Mouse (Mus musculus) hindbrain, embryonic 16.5 days (tissue): ENCODE results near the gene Plxnc1. TPM values are rescaled to one million over a fixed set of nuclear protein-coding genes. Genes with fewer than 3 reads are reported as not detected.
A peak's percentile ranks its signal among the peaks of the same experiment; 100 is the strongest.

ENCODE experiments used
- ATAC-seq: fragments of 200-750 bp; cut with Nextera tagmentation; 2 replicates; pipeline ENCODE4 v1.8.0; 2017; ENCODE audit warnings: moderate TSS enrichment, moderate library complexity
- H3K27ac ChIP-seq: fragments of 300-500 bp; sonication (generic); 2 replicates; pipeline ENCODE4 v1.5.1; 2014; ENCODE audit warnings: low read depth, mild to moderate bottlenecking, control low read depth, low read length, moderate library complexity
- H3K27me3 ChIP-seq: fragments of 300-500 bp; sonication (generic); replicated peaks from 2 replicates; pipeline ENCODE4 v1.6.1; 2014; ENCODE audit warnings: low read length; ENCODE audit not compliant: control insufficient read depth, insufficient read depth
- H3K36me3 ChIP-seq: fragments of 300-500 bp; sonication (generic); 2 replicates; pipeline ENCODE4 v1.6.1; 2014; ENCODE audit warnings: mild to moderate bottlenecking, low read length, moderate library complexity, mixed read lengths; ENCODE audit not compliant: control insufficient read depth, insufficient read depth
- H3K4me1 ChIP-seq: fragments of 300-500 bp; sonication (generic); 2 replicates; pipeline ENCODE4 v1.6.1; 2014; ENCODE audit warnings: low read depth, low read length; ENCODE audit not compliant: control insufficient read depth, insufficient read depth
- H3K4me2 ChIP-seq: fragments of 300-500 bp; sonication (generic); 2 replicates; pipeline ENCODE4 v1.6.1; 2014; ENCODE audit warnings: mild to moderate bottlenecking, low read length, control low read depth, moderate library complexity
- H3K4me3 ChIP-seq: fragments of 300-500 bp; sonication (generic); 2 replicates; pipeline ENCODE4 v1.5.1; 2014; ENCODE audit warnings: mild to moderate bottlenecking, low read length, control low read depth, moderate library complexity
- H3K9ac ChIP-seq: fragments of 300-500 bp; sonication (generic); 2 replicates; pipeline ENCODE4 v1.6.1; 2014; ENCODE audit warnings: low read depth, mild to moderate bottlenecking, control low read depth, low read length, moderate library complexity
- H3K9me3 ChIP-seq: fragments of 300-500 bp; sonication (generic); 2 replicates; pipeline ENCODE4 v1.6.1; 2014; ENCODE audit warnings: mild to moderate bottlenecking, low read length, moderate library complexity; ENCODE audit not compliant: control insufficient read depth
- WGBS: fragments of 180-500 bp; shearing (Covaris S2); extraction: QIAGEN DNeasy Blood & Tissue Kit; methylation state at CpG from one replicate; pipeline ENCODE4 v1.1.7; 2014; 5-methylcytosine and 5-hydroxymethylcytosine counted together
- polyA plus RNA-seq: library from polyadenylated mRNA; unstranded; fragments of >200 nt; fragmentation: Nextera tagmentation; extraction: Ambion mirVana; gene quantifications from 2 replicates; pipeline ENCODE4 v1.2.1, GENCODE M21; 2015

Gene Plxnc1
- polyA plus RNA-seq, 1 experiment from 2014 or later = 8.4 TPM

GRCm38 (mm10) chr10:94918618-94919017 is 26.0 kb downstream of the Plxnc1 start:
- H3K27ac ChIP-seq = no peak overlapping the region
- no peak for ATAC-seq

GRCm38 (mm10) chr10:94917990-94918389 is 26.6 kb downstream of the Plxnc1 start:
- H3K4me1 ChIP-seq = peaks cover 2% of the 10 kb centered on the region; the same call in 1 of the 2 replicates
- no peaks in the 10 kb centered on the region for H3K9me3 ChIP-seq
- no peak for ATAC-seq
- H3K4me3 ChIP-seq = no peak overlapping the region
- H3K27me3 ChIP-seq = no peaks in the 10 kb centered on the region
- H3K36me3 ChIP-seq = no peaks in the 10 kb centered on the region
- no peak overlapping the region for H3K9ac ChIP-seq
- H3K4me2 ChIP-seq = no peak overlapping the region
- H3K27ac ChIP-seq = peak overlapping the region; percentile 4; the same call in 1 of the 2 replicates
- WGBS = 36% methylated on average over 2 of the region's 2 CpGs

More at GRCm38 (mm10) chr10:94918618-94919017, 26.0 kb downstream of the Plxnc1 start:
- Histone ChIP-seq H3K4me1 (peaks cover 2% of the 10 kb centered on the region; the same call in 1 of the 2 replicates), H3K9ac (no peak overlapping the region), H3K4me3 (no peak overlapping the region), H3K4me2 (no peak overlapping the region), H3K9me3 (no peaks in the 10 kb centered on the region), H3K27me3 (no peaks in the 10 kb centered on the region), H3K36me3 (no peaks in the 10 kb centered on the region)
- 83% methylated on average over 7 of the region's 7 CpGs for WGBS

- no peak overlapping the region for H3K9ac ChIP-seq
- 83% methylated on average over 4 of the region's 4 CpGs for WGBS
- no peak overlapping the region for H3K4me2 ChIP-seq
- no peak overlapping the region for H3K27ac ChIP-seq
- no peaks in the 10 kb centered on the region for H3K27me3 ChIP-seq
- no peak overlapping the region for H3K4me3 ChIP-seq
- no peaks in the 10 kb centered on the region for H3K36me3 ChIP-seq
- no peaks in the 10 kb centered on the region; the same call in 1 of the 2 replicates for H3K4me1 ChIP-seq
- no peaks in the 10 kb centered on the region for H3K9me3 ChIP-seq
- no peak for ATAC-seq
These were observed 27.3 kb downstream of the Plxnc1 start for GRCm38 (mm10) chr10:94917354-94917753.

- no peak for ATAC-seq
- Histone ChIP-seq H3K27me3 (no peaks in the 10 kb centered on the region), H3K36me3 (no peaks in the 10 kb centered on the region), H3K4me1 (no peaks in the 10 kb centered on the region; the same call in 1 of the 2 replicates), H3K4me2 (no peak overlapping the region), H3K9me3 (no peaks in the 10 kb centered on the region), H3K9ac (no peak overlapping the region), H3K27ac (no peak overlapping the region), H3K4me3 (no peak overlapping the region)
- whole genome bisulfite sequencing = 81% methylated on average over 7 of the region's 7 CpGs
These were observed 28.0 kb downstream of the Plxnc1 start for GRCm38 (mm10) chr10:94916610-94917009.

GRCm38 (mm10) chr10:94915746-94916145 is 28.9 kb downstream of the Plxnc1 start:
- ATAC-seq = no peak
- Histone ChIP-seq H3K4me2 (no peak overlapping the region), H3K27ac (no peak overlapping the region), H3K4me1 (no peaks in the 10 kb centered on the region; the same call in 1 of the 2 replicates), H3K9me3 (no peaks in the 10 kb centered on the region), H3K4me3 (no peak overlapping the region), H3K9ac (no peak overlapping the region), H3K36me3 (no peaks in the 10 kb centered on the region), H3K27me3 (no peaks in the 10 kb centered on the region)
- 93% methylated on average over 6 of the region's 6 CpGs for WGBS

- no peak for ATAC-seq
- H3K9ac ChIP-seq = no peak overlapping the region
- no peaks in the 10 kb centered on the region for H3K27me3 ChIP-seq
- H3K4me1 ChIP-seq = no peaks in the 10 kb centered on the region; the same call in 1 of the 2 replicates
- H3K9me3 ChIP-seq = no peaks in the 10 kb centered on the region
- no peak overlapping the region for H3K27ac ChIP-seq
- 81% methylated on average over 11 of the region's 11 CpGs for WGBS
- H3K4me2 ChIP-seq = no peak overlapping the region
- no peak overlapping the region for H3K4me3 ChIP-seq
- H3K36me3 ChIP-seq = no peaks in the 10 kb centered on the region
These were observed 30.6 kb downstream of the Plxnc1 start for GRCm38 (mm10) chr10:94914081-94914480.

GRCm38 (mm10) chr10:94913336-94913739 is 31.3 kb downstream of the Plxnc1 start:
- H3K9ac ChIP-seq = no peak overlapping the region
- H3K4me1 ChIP-seq = no peaks in the 10 kb centered on the region; the same call in 1 of the 2 replicates
- no peak for ATAC-seq
- H3K4me3 ChIP-seq = no peak overlapping the region
- no peaks in the 10 kb centered on the region for H3K36me3 ChIP-seq
- no peak overlapping the region for H3K27ac ChIP-seq
- no peaks in the 10 kb centered on the region for H3K9me3 ChIP-seq
- H3K4me2 ChIP-seq = no peak overlapping the region
- 73% methylated on average over 5 of the region's 5 CpGs for WGBS
- H3K27me3 ChIP-seq = no peaks in the 10 kb centered on the region

GRCm38 (mm10) chr10:94912551-94912950 is 32.1 kb downstream of the Plxnc1 start:
- Histone ChIP-seq H3K27ac (no peak overlapping the region), H3K9ac (no peak overlapping the region), H3K4me2 (no peak overlapping the region), H3K36me3 (no peaks in the 10 kb centered on the region), H3K4me3 (no peak overlapping the region), H3K27me3 (no peaks in the 10 kb centered on the region), H3K9me3 (no peaks in the 10 kb centered on the region), H3K4me1 (no peaks in the 10 kb centered on the region)
- WGBS = 86% methylated on average over 1 of the region's 1 CpGs
- no peak for ATAC-seq

- ATAC-seq = no peak
These were observed 33.5 kb downstream of the Plxnc1 start for GRCm38 (mm10) chr10:94911102-94911501.

GRCm38 (mm10) chr10:94910570-94910969 is 34.1 kb downstream of the Plxnc1 start:
- Histone ChIP-seq H3K4me2 (no peak overlapping the region), H3K9me3 (no peaks in the 10 kb centered on the region), H3K4me1 (peaks cover 11% of the 10 kb centered on the region), H3K9ac (no peak overlapping the region), H3K4me3 (no peak overlapping the region), H3K27ac (no peak overlapping the region), H3K36me3 (no peaks in the 10 kb centered on the region), H3K27me3 (no peaks in the 10 kb centered on the region)
- 88% methylated on average over 4 of the region's 4 CpGs for WGBS
- no peak for ATAC-seq

More at GRCm38 (mm10) chr10:94911102-94911501, 33.5 kb downstream of the Plxnc1 start:
- Histone ChIP-seq H3K27me3 (no peaks in the 10 kb centered on the region), H3K4me1 (peaks cover 5% of the 10 kb centered on the region), H3K4me2 (no peak overlapping the region), H3K9ac (no peak overlapping the region), H3K36me3 (no peaks in the 10 kb centered on the region), H3K9me3 (no peaks in the 10 kb centered on the region), H3K4me3 (no peak overlapping the region), H3K27ac (no peak overlapping the region)
- WGBS = 92% methylated on average over 6 of the region's 6 CpGs
